16 mouse cellular contexts compared by ENCODE assay signal in the genomic region with DNA sequence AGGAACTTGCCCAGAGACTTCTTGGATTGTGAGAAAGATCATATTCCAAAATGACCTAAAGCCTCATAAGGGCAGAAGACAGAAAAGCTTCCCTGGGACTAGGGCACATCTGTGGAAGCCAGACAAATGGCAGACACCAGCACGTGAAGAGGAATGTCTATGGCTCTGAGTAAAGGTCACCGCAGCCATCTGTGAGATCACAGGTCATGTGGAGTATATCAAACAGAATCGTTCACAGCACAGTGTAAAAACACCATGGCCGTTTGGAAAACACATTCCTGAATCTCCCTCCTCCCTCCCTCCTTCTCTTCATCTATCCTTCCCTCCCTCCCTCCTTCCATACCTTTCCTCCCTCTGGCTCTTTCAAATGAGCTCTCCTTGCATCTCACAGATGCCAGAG.
DNase-seq lines count a peak whose midpoint lies in the region.
"Had no signal": no experiment of that assay in that cellular context is flagged by ENCODE, and none has a peak within 500 bp of the region (broad histone marks: within the 10 kb centered on the region; RNA-seq: fewer than 3 reads in every experiment).

No protein-coding gene starts in this region.

- peak; percentile 62 for DNase-seq in embryo, embryonic 10 days (ENCODE audit: low spot score)
- DNase-seq in embryo, embryonic 9.5 days (ENCODE audit: extremely low spot score), result no peak
- DNase-seq in kidney, postnatal 10 days, result peak; percentile 18
- DNase-seq in kidney, postnatal 14 days, result no peak
- peak; percentile 30 for DNase-seq in embryo, embryonic 11 days
- DNase-seq in mesoderm, embryonic 11.5 days (ENCODE audit: low read depth, low spot score), result peak; percentile 68
- DNase-seq in right cerebral cortex, postnatal 14 days, result no peak
- DNase-seq in testis, postnatal 14 days (ENCODE audit: low spot score), result no peak
- DNase-seq: adrenal gland, postnatal 36 days; cerebellum, adult 18-20 months; cerebellum, adult 9-10 months; cerebellum, postnatal 14 days; forebrain, postnatal 0 days; gastrocnemius, adult 2 months; gastrocnemius, postnatal 25 days; heart, adult 2 months had no signal

Comparison
In these comparisons a context has a peak if more than half of its experiments do, and no peak if none do; other contexts are left out.
1. DNase-seq: peak in embryo, embryonic 10 days (single experiment), kidney, postnatal 10 days (single experiment), embryo, embryonic 11 days (single experiment) and mesoderm, embryonic 11.5 days (single experiment); none in embryo, embryonic 9.5 days (single experiment), kidney, postnatal 14 days (single experiment), right cerebral cortex, postnatal 14 days (single experiment) and testis, postnatal 14 days (single experiment).